Mouse (Mus musculus) megakaryocyte-erythroid progenitor cell, adult 5-6 weeks (primary cell): ENCODE results near the gene Mink1. TPM values are rescaled to one million over a fixed set of nuclear protein-coding genes. Genes with fewer than 3 reads are reported as not detected.

Experiments
- ATAC-seq: replicated peaks from 2 replicates; pipeline ENCODE4 v1.8.0; 2016; ENCODE audit warnings: mild to moderate bottlenecking, inconsistent platforms; ENCODE audit not compliant: severe bottlenecking, poor library complexity, low FRiP score, low TSS enrichment
- total RNA-seq, 2 experiments: library from RNA; stranded (forward) in 1 of 2; stranded (reverse) in 1 of 2; fragments of 200-1000, 215-1000 nt in 1 of 2; fragments of >200 nt in 1 of 2; fragmentation: Nextera tagmentation in 1 of 2; gene quantifications; 2 replicates each; pipeline ENCODE4 v1.2.3; 2014 to 2017

Gene Mink1
- total RNA-seq, 2 experiments from 2014 or later = 18.2 to 44.7 TPM

- ATAC-seq = no peak
Observed at GRCm38 (mm10) chr11:70544496-70544895, 18.2 kb upstream of the Mink1 start.

GRCm38 (mm10) chr11:70551526-70551925 lies 11.2 kb upstream of the Mink1 start:
- no peak for ATAC-seq

GRCm38 (mm10) chr11:70553940-70554339 lies 8.7 kb upstream of the Mink1 start:
- no peak for ATAC-seq

- peak; percentile 62; the same call in 1 of the 2 replicates for ATAC-seq
Observed at GRCm38 (mm10) chr11:70557545-70557944, 5.1 kb upstream of the Mink1 start.

GRCm38 (mm10) chr11:70561937-70562286 lies 769 bp upstream of the Mink1 start:
- ATAC-seq = no peak

GRCm38 (mm10) chr11:70562995-70563469 lies 351 bp downstream of the Mink1 start:
- 0 out of 2 replicates have a peak, but pooled peaks have one; percentile 1 for ATAC-seq

GRCm38 (mm10) chr11:70563470-70564275 lies 992 bp downstream of the Mink1 start:
- no peak for ATAC-seq

- ATAC-seq = no peak
Observed at GRCm38 (mm10) chr11:70564276-70564873, 1.7 kb downstream of the Mink1 start.

- no peak for ATAC-seq
Observed at GRCm38 (mm10) chr11:70566586-70566985, 3.9 kb downstream of the Mink1 start.

- peak; percentile 97 for ATAC-seq
Observed at GRCm38 (mm10) chr11:70570614-70571013, 7.9 kb downstream of the Mink1 start.

GRCm38 (mm10) chr11:70571641-70572040 lies 9.0 kb downstream of the Mink1 start:
- ATAC-seq = no peak

GRCm38 (mm10) chr11:70572348-70572902 lies 9.7 kb downstream of the Mink1 start:
- ATAC-seq = 0 out of 2 replicates have a peak, but pooled peaks have one; percentile 23

GRCm38 (mm10) chr11:70573872-70574271 lies 11.2 kb downstream of the Mink1 start:
- no peak for ATAC-seq

GRCm38 (mm10) chr11:70577201-70577600 lies 14.5 kb downstream of the Mink1 start:
- ATAC-seq = 0 out of 2 replicates have a peak, but pooled peaks have one; percentile 48

GRCm38 (mm10) chr11:70578962-70579361 lies 16.3 kb downstream of the Mink1 start:
- no peak for ATAC-seq

GRCm38 (mm10) chr11:70579710-70580357 lies 17.2 kb downstream of the Mink1 start:
- no peak for ATAC-seq

- ATAC-seq = no peak
Observed at GRCm38 (mm10) chr11:70580358-70580720, 17.7 kb downstream of the Mink1 start.

- no peak for ATAC-seq
Observed at GRCm38 (mm10) chr11:70580921-70581320, 18.2 kb downstream of the Mink1 start.

GRCm38 (mm10) chr11:70582196-70582595 lies 19.5 kb downstream of the Mink1 start:
- no peak for ATAC-seq
